ENCODE assay signal across 17 mouse cellular contexts in genomic region chr3:144714606-144715005, GRCm38 (mm10). TPM values are rescaled to one million over a fixed set of nuclear protein-coding genes. Genes with fewer than 3 reads are reported as not detected.
DNase-seq lines count a peak whose midpoint lies in the region; ATAC-seq and TF ChIP-seq lines count a peak whose summit lies in the region.
"Had no signal": no experiment of that assay in that cellular context is flagged by ENCODE, and none has a peak within 500 bp of the region (broad histone marks: within the 10 kb centered on the region; RNA-seq: fewer than 3 reads in every experiment).

No protein-coding gene starts in this region.

- DNase-seq in CD4-positive, CD25-positive, alpha-beta regulatory T cell, adult 2 months (ENCODE audit: low read depth, low spot score) = peak; percentile 46
- DNase-seq in kidney, adult 2 months = no peak
- peak; percentile 44 for DNase-seq in naive thymus-derived CD4-positive, alpha-beta T cell, adult 2 months (ENCODE audit: low read depth)
- DNase-seq in thymus, adult 2 months = no peak
- no peak for DNase-seq in cerebellum, postnatal 14 days
- DNase-seq: cerebellum, adult 2 months; kidney, postnatal 4 days; thymus, adult 18-20 months had no signal

- no peaks in the 10 kb centered on the region; the same call in 1 of the 2 replicates for H3K36me3 ChIP-seq in kidney, adult 2 months (ENCODE audit: control insufficient read depth, insufficient read depth, low read length)
- peaks cover 13% of the 10 kb centered on the region for H3K36me3 ChIP-seq in kidney, embryonic 16.5 days (ENCODE audit: insufficient read depth, low read length)
- H3K36me3 ChIP-seq in heart, embryonic 15.5 days = peaks cover 14% of the 10 kb centered on the region
- H3K36me3 ChIP-seq in thymus, adult 2 months (ENCODE audit: control insufficient read depth, insufficient read depth, low read length) = peaks cover 24% of the 10 kb centered on the region

- H3K9me3 ChIP-seq in kidney, embryonic 16.5 days (ENCODE audit: low read length) = no peaks in the 10 kb centered on the region
- no peaks in the 10 kb centered on the region for H3K9me3 ChIP-seq in heart, embryonic 15.5 days (replicated peaks)
- H3K9me3 ChIP-seq: forebrain, embryonic 12.5 days; limb, embryonic 12.5 days; midbrain, embryonic 15.5 days; neural tube, embryonic 13.5 days had no signal

- TF ChIP-seq CTCF in kidney, adult 2 months (conservative IDR thresholded peaks at IDR 0.05; ENCODE audit: insufficient read depth, insufficient read length, low read depth, low read length) = no peak
- TF ChIP-seq CTCF in thymus, adult 2 months (IDR thresholded peaks at IDR 0.05; ENCODE audit: borderline replicate concordance, control insufficient read depth, extremely low read depth, insufficient read depth, low read length, poor library complexity) = no peak

- no peak overlapping the region for H3K9ac ChIP-seq in kidney, embryonic 16.5 days (replicated peaks; ENCODE audit: low read length)
- H3K9ac ChIP-seq in heart, embryonic 15.5 days = no peak overlapping the region
- H3K9ac ChIP-seq: forebrain, embryonic 12.5 days; limb, embryonic 12.5 days; liver, embryonic 14.5 days; midbrain, embryonic 15.5 days had no signal

- H3K4me2 ChIP-seq in kidney, embryonic 16.5 days (replicated peaks; ENCODE audit: low read depth, low read length) = no peak overlapping the region
- peak overlapping the region; percentile 42; the same call in 1 of the 2 replicates for H3K4me2 ChIP-seq in heart, embryonic 15.5 days
- H3K4me2 ChIP-seq: forebrain, embryonic 12.5 days; limb, embryonic 12.5 days; midbrain, embryonic 15.5 days; neural tube, embryonic 13.5 days had no signal

- no peak overlapping the region for H3K4me3 ChIP-seq in kidney, adult 2 months (ENCODE audit: insufficient read depth, low read depth, low read length)
- no peak overlapping the region for H3K4me3 ChIP-seq in kidney, embryonic 16.5 days (ENCODE audit: low read length)
- H3K4me3 ChIP-seq in heart, embryonic 15.5 days = no peak overlapping the region
- no peak overlapping the region for H3K4me3 ChIP-seq in thymus, adult 2 months (ENCODE audit: control insufficient read depth, insufficient read depth, low read length)
- H3K4me3 ChIP-seq: forebrain, embryonic 12.5 days; limb, embryonic 12.5 days; midbrain, embryonic 15.5 days; neural tube, embryonic 13.5 days had no signal

- no peak for ATAC-seq in CD4-positive, CD25-positive, alpha-beta regulatory T cell, adult 4 months
- ATAC-seq in kidney, embryonic 16.5 days (ENCODE audit: low FRiP score, low TSS enrichment) = no peak
- peak; percentile 64; the same call in 1 of the 2 replicates for ATAC-seq in heart, embryonic 15.5 days (replicated peaks; ENCODE audit: insufficient number of reproducible peaks, insufficient read depth, low FRiP score, low read depth)
- ATAC-seq: hindbrain, postnatal 0 days; midbrain, embryonic 15.5 days had no signal

- WGBS in kidney, adult 2 months = 51% methylated on average over 8 of the region's 8 CpGs
- WGBS in kidney, embryonic 16.5 days = 80% methylated on average over 8 of the region's 8 CpGs
- 38% methylated on average over 8 of the region's 8 CpGs for WGBS in heart, embryonic 15.5 days
- WGBS in thymus, adult 2 months = 86% methylated on average over 8 of the region's 8 CpGs

- H3K27ac ChIP-seq in kidney, adult 2 months (ENCODE audit: insufficient read depth, low read depth, low read length) = peak overlapping the region; percentile 58
- no peak overlapping the region for H3K27ac ChIP-seq in kidney, embryonic 16.5 days (ENCODE audit: low read length)
- H3K27ac ChIP-seq in heart, embryonic 15.5 days = peak overlapping the region; percentile 82
- H3K27ac ChIP-seq in thymus, adult 2 months (ENCODE audit: control insufficient read depth, insufficient read depth, low read length) = no peak overlapping the region
- H3K27ac ChIP-seq: forebrain, embryonic 12.5 days; hindbrain, postnatal 0 days; limb, embryonic 12.5 days; liver, embryonic 14.5 days; midbrain, embryonic 15.5 days; neural tube, embryonic 13.5 days had no signal

- H3K27me3 ChIP-seq in kidney, adult 2 months (replicated peaks; ENCODE audit: control insufficient read depth, insufficient read depth, low read length) = no peaks in the 10 kb centered on the region
- H3K27me3 ChIP-seq in kidney, embryonic 16.5 days (ENCODE audit: insufficient read depth, low read length) = no peaks in the 10 kb centered on the region
- no peaks in the 10 kb centered on the region for H3K27me3 ChIP-seq in heart, embryonic 15.5 days
- H3K27me3 ChIP-seq in thymus, adult 2 months (ENCODE audit: control insufficient read depth, insufficient read depth, low read length) = no peaks in the 10 kb centered on the region
- H3K27me3 ChIP-seq: forebrain, embryonic 12.5 days; limb, embryonic 12.5 days; midbrain, embryonic 15.5 days; neural tube, embryonic 13.5 days had no signal

- H3K4me1 ChIP-seq in kidney, adult 2 months (ENCODE audit: control insufficient read depth, insufficient read depth, low read length) = peaks cover 31% of the 10 kb centered on the region
- peaks cover 30% of the 10 kb centered on the region for H3K4me1 ChIP-seq in kidney, embryonic 16.5 days (ENCODE audit: insufficient read depth, low read length)
- peaks cover 43% of the 10 kb centered on the region for H3K4me1 ChIP-seq in heart, embryonic 15.5 days (replicated peaks)
- peaks cover 15% of the 10 kb centered on the region for H3K4me1 ChIP-seq in thymus, adult 2 months (replicated peaks; ENCODE audit: control insufficient read depth, insufficient read depth, low read length)

- no peak for TF ChIP-seq POLR2A in kidney, adult 2 months (IDR thresholded peaks at IDR 0.05; ENCODE audit: low read depth, low read length)
- no peak for TF ChIP-seq POLR2A in thymus, adult 2 months (IDR thresholded peaks at IDR 0.05; ENCODE audit: control insufficient read depth, extremely low read depth, insufficient read depth, low read length, poor library complexity)

RNA-seq across cellular contexts. Expression of gene Sh3glb1, which starts 5.5 kb away (rescaled TPM):
- 10 to 100 TPM; 43.3 to 59.8 TPM for polyA plus RNA-seq in CD4-positive, CD25-positive, alpha-beta regulatory T cell, adult 4 months (2017; shearing (Covaris generic))
- 15.9 and 23.8 TPM in 2 replicates for polyA plus RNA-seq in kidney, adult 2 months (2012; rRNA removed)
- 87.8 and 94.9 TPM in 2 replicates for polyA plus RNA-seq in kidney, embryonic 16.5 days (2015; fragmentation: Nextera tagmentation; extraction: Ambion mirVana)
- polyA plus RNA-seq in heart, embryonic 15.5 days (2015; fragmentation: Nextera tagmentation; extraction: Ambion mirVana) = 133 and 152 TPM in 2 replicates
- 31.6 and 34.4 TPM in 2 replicates for polyA plus RNA-seq in thymus, adult 2 months (2012; rRNA removed)

RNA-seq across cellular contexts. Expression of gene Clca3a1, which starts 46.2 kb away (rescaled TPM):
- polyA plus RNA-seq in CD4-positive, CD25-positive, alpha-beta regulatory T cell, adult 4 months (2017; shearing (Covaris generic)) = under 1 TPM in 1 of 2 experiments, not detected in 1; 0.09 TPM
- 3.0 and 4.3 TPM in 2 replicates for polyA plus RNA-seq in kidney, adult 2 months (2012; rRNA removed)
- 13.0 and 13.9 TPM in 2 replicates for polyA plus RNA-seq in kidney, embryonic 16.5 days (2015; fragmentation: Nextera tagmentation; extraction: Ambion mirVana)
- 17.3 and 19.6 TPM in 2 replicates for polyA plus RNA-seq in heart, embryonic 15.5 days (2015; fragmentation: Nextera tagmentation; extraction: Ambion mirVana)
- polyA plus RNA-seq in thymus, adult 2 months (2012; rRNA removed) = 1.0 and 1.2 TPM in 2 replicates

Comparison
In these comparisons a context has a peak if more than half of its experiments do, and no peak if none do; other contexts are left out.
1. H3K27ac ChIP-seq: peak in kidney, adult 2 months (single experiment) and heart, embryonic 15.5 days (single experiment); none in kidney, embryonic 16.5 days (single experiment) and thymus, adult 2 months (single experiment).
2. DNase-seq: peak in CD4-positive, CD25-positive, alpha-beta regulatory T cell, adult 2 months (single experiment) and naive thymus-derived CD4-positive, alpha-beta T cell, adult 2 months (single experiment); none in kidney, adult 2 months (single experiment), thymus, adult 2 months (single experiment) and cerebellum, postnatal 14 days (0 of 2).